12 mouse cellular contexts compared by ENCODE assay signal in genomic region chr12:112518105-112518504, GRCm38 (mm10). TPM values are rescaled to one million over a fixed set of nuclear protein-coding genes. Genes with fewer than 3 reads are reported as not detected.
DNase-seq lines count a peak whose midpoint lies in the region; ATAC-seq and TF ChIP-seq lines count a peak whose summit lies in the region.
"Had no signal": no experiment of that assay in that cellular context is flagged by ENCODE, and none has a peak within 500 bp of the region (broad histone marks: within the 10 kb centered on the region; RNA-seq: fewer than 3 reads in every experiment).

No protein-coding gene starts in this region.

- no peak for TF ChIP-seq CTCF in heart, postnatal 0 days (IDR thresholded peaks at IDR 0.05; ENCODE audit: low read depth)

- no peak overlapping the region for H3K4me3 ChIP-seq in limb, embryonic 11.5 days (ENCODE audit: low read depth, low read length)
- no peak overlapping the region for H3K4me3 ChIP-seq in limb, embryonic 10.5 days
- H3K4me3 ChIP-seq in embryonic facial prominence, embryonic 11.5 days (ENCODE audit: low read depth, low read length) = no peak overlapping the region
- H3K4me3 ChIP-seq in heart, postnatal 0 days (ENCODE audit: low read depth, low read length) = no peak overlapping the region
- no peak overlapping the region for H3K4me3 ChIP-seq in stomach, embryonic 14.5 days (ENCODE audit: low read depth, low read length)

- DNase-seq in limb, embryonic 11.5 days (ENCODE audit: low spot score) = no peak
- DNase-seq in limb, embryonic 10.5 days (ENCODE audit: low spot score) = no peak
- peak; percentile 58 for DNase-seq in embryonic facial prominence, embryonic 11.5 days (ENCODE audit: low spot score)
- peak; percentile 65 for DNase-seq in heart, postnatal 0 days (ENCODE audit: low spot score)
- no peak for DNase-seq in layer of hippocampus, adult 8-10 months (ENCODE audit: low spot score in 2 of 2)
- DNase-seq in cerebellum, adult 9-11 months = no peak
- DNase-seq: lung, postnatal 36 days had no signal

- H3K27ac ChIP-seq in limb, embryonic 11.5 days (replicated peaks; ENCODE audit: low read depth, low read length) = no peak overlapping the region
- H3K27ac ChIP-seq in limb, embryonic 10.5 days = no peak overlapping the region
- no peak overlapping the region for H3K27ac ChIP-seq in embryonic facial prominence, embryonic 11.5 days (replicated peaks; ENCODE audit: low read depth, low read length)
- H3K27ac ChIP-seq in heart, postnatal 0 days (ENCODE audit: low read depth) = peak overlapping the region; percentile 38
- no peak overlapping the region; the same call in 1 of the 2 replicates for H3K27ac ChIP-seq in stomach, embryonic 14.5 days (ENCODE audit: low read length)

- no peaks in the 10 kb centered on the region for H3K9me3 ChIP-seq in limb, embryonic 11.5 days (ENCODE audit: control insufficient read depth, low read length)
- H3K9me3 ChIP-seq in limb, embryonic 10.5 days (replicated peaks) = no peaks in the 10 kb centered on the region
- no peaks in the 10 kb centered on the region for H3K9me3 ChIP-seq in embryonic facial prominence, embryonic 11.5 days (replicated peaks; ENCODE audit: control insufficient read depth, low read length)
- no peaks in the 10 kb centered on the region for H3K9me3 ChIP-seq in heart, postnatal 0 days (replicated peaks; ENCODE audit: control insufficient read depth, low read length)
- no peaks in the 10 kb centered on the region for H3K9me3 ChIP-seq in stomach, embryonic 14.5 days (ENCODE audit: control insufficient read depth, low read depth, low read length)

- no peaks in the 10 kb centered on the region for H3K27me3 ChIP-seq in limb, embryonic 11.5 days (ENCODE audit: control insufficient read depth, insufficient read depth, low read length)
- 0 out of 2 replicates have a peak, but pooled peaks cover 4% of the 10 kb centered on the region for H3K27me3 ChIP-seq in limb, embryonic 10.5 days (ENCODE audit: low read depth, poor library complexity, severe bottlenecking)
- no peaks in the 10 kb centered on the region for H3K27me3 ChIP-seq in embryonic facial prominence, embryonic 11.5 days (ENCODE audit: control insufficient read depth, insufficient read depth, low read length)
- H3K27me3 ChIP-seq in heart, postnatal 0 days (ENCODE audit: control insufficient read depth, insufficient read depth, low read length) = peaks cover 14% of the 10 kb centered on the region
- no peaks in the 10 kb centered on the region for H3K27me3 ChIP-seq in stomach, embryonic 14.5 days (ENCODE audit: control insufficient read depth, insufficient read depth, low read length)

- peak; percentile 41; the same call in 1 of the 2 replicates for TF ChIP-seq EP300 in heart, postnatal 0 days (IDR thresholded peaks at IDR 0.05; ENCODE audit: low read depth)

- 63% methylated on average over 4 of the region's 4 CpGs for WGBS in limb, embryonic 11.5 days
- WGBS in limb, embryonic 10.5 days = 58% methylated on average over 4 of the region's 4 CpGs
- 31% methylated on average over 4 of the region's 4 CpGs for WGBS in embryonic facial prominence, embryonic 11.5 days
- WGBS in heart, postnatal 0 days = 5% methylated on average over 4 of the region's 4 CpGs
- 24% methylated on average over 4 of the region's 4 CpGs for WGBS in stomach, embryonic 14.5 days

- H3K9ac ChIP-seq in limb, embryonic 11.5 days (ENCODE audit: low read length) = 0 out of 2 replicates have a peak overlapping the region, but pooled peaks have one; percentile 1
- H3K9ac ChIP-seq in embryonic facial prominence, embryonic 11.5 days (replicated peaks; ENCODE audit: low read length) = no peak overlapping the region
- H3K9ac ChIP-seq in heart, postnatal 0 days (replicated peaks; ENCODE audit: low read depth, low read length) = no peak overlapping the region
- H3K9ac ChIP-seq in stomach, embryonic 14.5 days (replicated peaks; ENCODE audit: low read depth, low read length) = no peak overlapping the region

- no peaks in the 10 kb centered on the region for H3K36me3 ChIP-seq in limb, embryonic 11.5 days (ENCODE audit: control insufficient read depth, insufficient read depth, low read length)
- no peaks in the 10 kb centered on the region for H3K36me3 ChIP-seq in limb, embryonic 10.5 days
- no peaks in the 10 kb centered on the region for H3K36me3 ChIP-seq in embryonic facial prominence, embryonic 11.5 days (replicated peaks; ENCODE audit: control insufficient read depth, insufficient read depth, low read depth, low read length)
- no peaks in the 10 kb centered on the region for H3K36me3 ChIP-seq in heart, postnatal 0 days (replicated peaks; ENCODE audit: control insufficient read depth, insufficient read depth, low read length)
- H3K36me3 ChIP-seq in stomach, embryonic 14.5 days (ENCODE audit: control insufficient read depth, insufficient read depth, low read length) = no peaks in the 10 kb centered on the region

- no peak for ATAC-seq in limb, embryonic 11.5 days (ENCODE audit: insufficient number of reproducible peaks, low FRiP score, low TSS enrichment, low read depth)
- 0 out of 2 replicates have a peak, but pooled peaks have one; percentile 32 for ATAC-seq in embryonic facial prominence, embryonic 11.5 days (replicated peaks; ENCODE audit: insufficient number of reproducible peaks, low FRiP score, low TSS enrichment, low read depth)
- peak; percentile 70 for ATAC-seq in heart, postnatal 0 days (ENCODE audit: insufficient read depth, low read depth)
- 0 out of 2 replicates have a peak, but pooled peaks have one; percentile 18 for ATAC-seq in stomach, embryonic 14.5 days (ENCODE audit: insufficient number of reproducible peaks, insufficient read depth, low FRiP score, low read depth)
- ATAC-seq in cerebellum, adult (ENCODE audit: insufficient number of reproducible peaks, low FRiP score, low TSS enrichment) = no peak

- H3K4me1 ChIP-seq in limb, embryonic 11.5 days (ENCODE audit: control insufficient read depth, insufficient read depth, low read length) = peaks cover 5% of the 10 kb centered on the region; the same call in 1 of the 2 replicates
- peaks cover 27% of the 10 kb centered on the region for H3K4me1 ChIP-seq in limb, embryonic 10.5 days
- H3K4me1 ChIP-seq in embryonic facial prominence, embryonic 11.5 days (ENCODE audit: control insufficient read depth, insufficient read depth, low read length) = no peaks in the 10 kb centered on the region
- peaks cover 14% of the 10 kb centered on the region for H3K4me1 ChIP-seq in heart, postnatal 0 days (ENCODE audit: control insufficient read depth, insufficient read depth)
- peaks cover 12% of the 10 kb centered on the region for H3K4me1 ChIP-seq in stomach, embryonic 14.5 days (ENCODE audit: control insufficient read depth, insufficient read depth, low read length)

- H3K4me2 ChIP-seq in limb, embryonic 11.5 days (ENCODE audit: low read depth, severe bottlenecking) = no peak overlapping the region
- H3K4me2 ChIP-seq in embryonic facial prominence, embryonic 11.5 days (ENCODE audit: low read depth, low read length) = no peak overlapping the region
- no peak overlapping the region for H3K4me2 ChIP-seq in heart, postnatal 0 days (ENCODE audit: low read depth, low read length)
- H3K4me2 ChIP-seq in stomach, embryonic 14.5 days (replicated peaks; ENCODE audit: low read depth, low read length) = no peak overlapping the region

RNA-seq across cellular contexts. Expression of gene Tmem179, which starts 1.6 kb away (rescaled TPM):
- polyA plus RNA-seq in limb, embryonic 11.5 days (2014; fragmentation: Nextera tagmentation; extraction: Ambion mirVana) = 0.16 TPM in 1 of 2 replicates, not detected in the other
- not detected in 2 replicates for polyA plus RNA-seq in limb, embryonic 10.5 days (2016; fragmentation: Nextera tagmentation; extraction: Ambion mirVana)
- 1.4 and 1.9 TPM in 2 replicates for polyA plus RNA-seq in embryonic facial prominence, embryonic 11.5 days (2014; fragmentation: Nextera tagmentation; extraction: Ambion mirVana)
- 0.85 TPM in 1 of 2 replicates, not detected in the other for total RNA-seq in heart, postnatal 0 days (2014; rRNA removed; ENCODE audit: low replicate concordance)
- polyA plus RNA-seq in heart, postnatal 0 days (2015; fragmentation: Nextera tagmentation; extraction: Ambion mirVana) = 0.14 and 0.27 TPM in 2 replicates
- 2.1 and 2.7 TPM in 2 replicates for polyA plus RNA-seq in stomach, embryonic 14.5 days (2014; fragmentation: Nextera tagmentation; extraction: Ambion mirVana)
- 100 to 1,000 TPM; 118 to 128 (median 123) TPM for total RNA-seq in layer of hippocampus, adult 8-10 months (2022)
- total RNA-seq: hematopoietic stem cell, adult 5-6 weeks; neutrophil, adult 5-6 weeks had no signal

RNA-seq across cellular contexts. Expression of gene A530016L24Rik, which starts 28.9 kb away (rescaled TPM):
- not detected in 2 replicates for polyA plus RNA-seq in limb, embryonic 11.5 days (2014; fragmentation: Nextera tagmentation; extraction: Ambion mirVana)
- not detected in 2 replicates for polyA plus RNA-seq in limb, embryonic 10.5 days (2016; fragmentation: Nextera tagmentation; extraction: Ambion mirVana)
- polyA plus RNA-seq in embryonic facial prominence, embryonic 11.5 days (2014; fragmentation: Nextera tagmentation; extraction: Ambion mirVana) = not detected in 2 replicates
- 9.9 and 14.1 TPM in 2 replicates for total RNA-seq in heart, postnatal 0 days (2014; rRNA removed; ENCODE audit: low replicate concordance)
- 6.0 and 6.9 TPM in 2 replicates for polyA plus RNA-seq in heart, postnatal 0 days (2015; fragmentation: Nextera tagmentation; extraction: Ambion mirVana)
- polyA plus RNA-seq in stomach, embryonic 14.5 days (2014; fragmentation: Nextera tagmentation; extraction: Ambion mirVana) = 0.27 and 0.30 TPM in 2 replicates
- total RNA-seq in layer of hippocampus, adult 8-10 months (2022) = under 1 TPM in 2 of 4 experiments, not detected in 2; 0.16 to 0.36 TPM
- total RNA-seq: ES-E14; hematopoietic stem cell, adult 5-6 weeks; neutrophil, adult 5-6 weeks had no signal

Comparison
In these comparisons a context has a peak if more than half of its experiments do, and no peak if none do; other contexts are left out.
1. ATAC-seq: peak in embryonic facial prominence, embryonic 11.5 days (single experiment), heart, postnatal 0 days (single experiment) and stomach, embryonic 14.5 days (single experiment); none in limb, embryonic 11.5 days (single experiment) and cerebellum, adult (single experiment).
2. DNase-seq: peak in embryonic facial prominence, embryonic 11.5 days (single experiment) and heart, postnatal 0 days (single experiment); none in limb, embryonic 11.5 days (single experiment), limb, embryonic 10.5 days (single experiment), layer of hippocampus, adult 8-10 months (0 of 2) and cerebellum, adult 9-11 months (single experiment).